Mouse (Mus musculus) midbrain, embryonic 16.5 days (tissue): ENCODE results near the gene D10Wsu102e. TPM values are rescaled to one million over a fixed set of nuclear protein-coding genes. Genes with fewer than 3 reads are reported as not detected.

Experiments used
- ATAC-seq: fragments of 200-750 bp; cut with Nextera tagmentation; 2 replicates; pipeline ENCODE4 v1.8.0; 2017; ENCODE audit warnings: moderate TSS enrichment
- H3K27ac ChIP-seq: fragments of 300-500 bp; sonication (generic); 2 replicates; pipeline ENCODE4 v1.5.1; 2014; ENCODE audit warnings: mild to moderate bottlenecking, low read length, mixed read lengths
- H3K27me3 ChIP-seq: fragments of 300-500 bp; sonication (generic); 2 replicates; pipeline ENCODE4 v1.6.1; 2014; ENCODE audit warnings: low read depth, low read length, mixed read lengths; ENCODE audit not compliant: control insufficient read depth, insufficient read depth
- H3K36me3 ChIP-seq: fragments of 300-500 bp; sonication (generic); 2 replicates; pipeline ENCODE4 v1.6.1; 2014; ENCODE audit warnings: mild to moderate bottlenecking, low read length, moderate library complexity, mixed read lengths; ENCODE audit not compliant: control insufficient read depth, insufficient read depth
- H3K4me1 ChIP-seq: fragments of 300-500 bp; sonication (generic); 2 replicates; pipeline ENCODE4 v1.6.1; 2014; ENCODE audit warnings: mild to moderate bottlenecking, low read length, mixed read lengths; ENCODE audit not compliant: control insufficient read depth, insufficient read depth
- H3K4me2 ChIP-seq: fragments of 300-500 bp; sonication (generic); 2 replicates; pipeline ENCODE4 v1.6.1; 2014; ENCODE audit warnings: mild to moderate bottlenecking, low read length, mixed read lengths
- H3K4me3 ChIP-seq: fragments of 300-500 bp; sonication (generic); 2 replicates; pipeline ENCODE4 v1.5.1; 2014; ENCODE audit warnings: low read depth, mild to moderate bottlenecking, low read length, moderate library complexity, mixed read lengths
- H3K9ac ChIP-seq: fragments of 300-500 bp; sonication (generic); 2 replicates; pipeline ENCODE4 v1.6.1; 2014; ENCODE audit warnings: low read depth, low read length, mixed read lengths
- H3K9me3 ChIP-seq: fragments of 300-500 bp; sonication (generic); replicated peaks from 2 replicates; pipeline ENCODE4 v1.6.1; 2014; ENCODE audit warnings: mild to moderate bottlenecking, low read length, mixed read lengths; ENCODE audit not compliant: control insufficient read depth, poor library complexity, severe bottlenecking
- WGBS: fragments of 180-500 bp; shearing (Covaris S2); extraction: QIAGEN DNeasy Blood & Tissue Kit; methylation state at CpG from one replicate; pipeline ENCODE4 v1.1.7; 2014; 5-methylcytosine and 5-hydroxymethylcytosine counted together
- polyA plus RNA-seq: library from polyadenylated mRNA; unstranded; fragments of >200 nt; fragmentation: Nextera tagmentation; extraction: Ambion mirVana; gene quantifications from 2 replicates; pipeline ENCODE4 v1.2.1, GENCODE M21; 2015

D10Wsu102e gene
- polyA plus RNA-seq, result 0.79 and 0.93 TPM in 2 replicates

DNA sequence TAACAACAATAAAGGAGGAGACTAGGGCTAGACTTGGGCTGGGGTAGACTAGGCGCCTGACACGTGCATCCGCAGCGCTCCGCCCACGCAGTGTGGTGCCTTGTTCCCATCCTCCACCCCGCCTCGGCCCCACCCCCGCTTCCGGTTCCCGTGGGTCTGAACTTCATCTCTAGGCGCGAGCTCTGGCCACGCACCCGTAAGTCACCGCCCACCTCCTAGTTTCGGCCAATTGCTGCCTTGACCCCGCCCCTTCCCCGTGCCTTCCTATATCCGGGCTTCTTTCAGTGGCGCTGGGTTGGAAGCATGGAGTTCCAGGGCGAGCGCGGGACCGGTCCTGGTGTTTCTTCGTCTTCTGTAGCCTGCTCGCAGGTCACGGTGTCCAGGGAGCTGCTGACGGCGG, at the start of gene D10Wsu102e:
Gene D10Wsu102e, plus strand, starts transcription at position 266 of the 400 bp plus-strand sequence.
- WGBS, result under 1% methylated on average over 30 of the region's 30 CpGs
- ATAC-seq, result peak; percentile 99
- Histone ChIP-seq H3K4me1 (peaks cover 12% of the 10 kb centered on the region), H3K36me3 (peaks cover 9% of the 10 kb centered on the region; the same call in 1 of the 2 replicates), H3K4me3 (peak within 1 kb of the TSS; percentile 94), H3K27me3 (no peaks in the 10 kb centered on the region), H3K9ac (peak within 1 kb of the TSS; percentile 86), H3K4me2 (peak within 1 kb of the TSS; percentile 86), H3K27ac (peak within 1 kb of the TSS; percentile 74), H3K9me3 (no peaks in the 10 kb centered on the region)

- ATAC-seq, result no peak
- Histone ChIP-seq H3K9me3 (no peaks in the 10 kb centered on the region), H3K4me2 (no peak overlapping the region), H3K4me1 (no peaks in the 10 kb centered on the region), H3K27me3 (no peaks in the 10 kb centered on the region), H3K36me3 (no peaks in the 10 kb centered on the region), H3K9ac (no peak overlapping the region), H3K27ac (no peak overlapping the region), H3K4me3 (no peak overlapping the region)
- 84% methylated on average over 7 of the region's 7 CpGs for WGBS
These were observed 49.7 kb upstream of the D10Wsu102e start for GRCm38 (mm10) chr10:83310356-83310755.

DNA sequence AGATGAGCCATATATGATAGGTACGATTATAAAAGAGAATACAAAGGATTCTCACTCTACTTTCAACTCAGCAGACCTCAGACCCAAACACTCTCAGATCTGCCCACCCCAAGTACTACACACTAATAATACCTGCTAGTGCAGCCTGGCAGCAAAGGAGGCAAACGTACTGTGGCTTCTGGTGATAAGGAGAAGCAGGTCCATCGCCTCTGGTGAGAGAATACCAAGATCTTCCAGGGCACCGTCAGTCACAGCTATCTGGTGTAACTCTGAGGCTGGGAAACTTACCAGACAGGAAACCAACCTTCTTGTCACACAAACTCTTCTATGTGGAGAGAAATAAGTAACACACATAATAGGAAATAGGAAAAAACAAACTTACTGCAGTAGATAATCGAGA, 47.0 kb upstream of the D10Wsu102e start:
- H3K27ac ChIP-seq, result no peak overlapping the region
- H3K27me3 ChIP-seq, result no peaks in the 10 kb centered on the region
- H3K4me1 ChIP-seq, result no peaks in the 10 kb centered on the region
- H3K9me3 ChIP-seq, result no peaks in the 10 kb centered on the region
- no peak overlapping the region for H3K4me2 ChIP-seq
- no peak overlapping the region for H3K4me3 ChIP-seq
- no peaks in the 10 kb centered on the region for H3K36me3 ChIP-seq
- ATAC-seq, result no peak
- 88% methylated on average over 5 of the region's 5 CpGs for WGBS
- H3K9ac ChIP-seq, result no peak overlapping the region

DNA sequence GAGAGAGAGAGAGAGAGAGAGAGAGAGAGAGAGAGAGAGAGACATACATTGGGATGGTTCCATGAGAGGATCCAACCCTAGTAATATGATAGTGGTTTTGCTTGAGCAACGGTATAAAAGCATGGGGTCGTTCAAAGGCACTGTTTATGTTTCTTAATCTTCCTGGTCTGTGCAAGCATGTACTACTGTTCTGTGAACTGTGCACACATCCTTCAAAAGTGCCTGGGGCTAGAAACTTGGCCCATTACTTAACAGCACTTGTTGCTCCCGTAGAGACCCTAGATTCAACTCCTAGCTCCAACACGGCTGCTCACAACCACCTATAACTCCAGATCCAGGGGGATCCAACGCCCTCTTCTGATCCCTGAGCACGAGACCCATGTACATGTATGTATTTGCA, 39.6 kb upstream of the D10Wsu102e start:
- H3K4me1 ChIP-seq, result peaks cover 9% of the 10 kb centered on the region
- no peak overlapping the region for H3K9ac ChIP-seq
- H3K4me2 ChIP-seq, result no peak overlapping the region
- no peak overlapping the region for H3K4me3 ChIP-seq
- H3K27me3 ChIP-seq, result no peaks in the 10 kb centered on the region
- no peaks in the 10 kb centered on the region for H3K9me3 ChIP-seq
- H3K27ac ChIP-seq, result no peak overlapping the region
- WGBS, result 90% methylated on average over 6 of the region's 6 CpGs
- no peaks in the 10 kb centered on the region for H3K36me3 ChIP-seq
- ATAC-seq, result no peak

- Histone ChIP-seq H3K27me3 (no peaks in the 10 kb centered on the region), H3K36me3 (no peaks in the 10 kb centered on the region), H3K9ac (no peak overlapping the region), H3K4me1 (peaks cover 9% of the 10 kb centered on the region), H3K4me3 (no peak overlapping the region), H3K4me2 (no peak overlapping the region), H3K27ac (no peak overlapping the region), H3K9me3 (no peaks in the 10 kb centered on the region)
- 91% methylated on average over 7 of the region's 7 CpGs for WGBS
- no peak for ATAC-seq
These were observed 39.2 kb upstream of the D10Wsu102e start for GRCm38 (mm10) chr10:83320870-83321269.

GRCm38 (mm10) chr10:83321528-83321927, 38.5 kb upstream of the D10Wsu102e start:
- Histone ChIP-seq H3K4me1 (peaks cover 9% of the 10 kb centered on the region), H3K9me3 (no peaks in the 10 kb centered on the region), H3K36me3 (no peaks in the 10 kb centered on the region), H3K4me3 (no peak overlapping the region), H3K27me3 (no peaks in the 10 kb centered on the region), H3K27ac (no peak overlapping the region), H3K4me2 (no peak overlapping the region), H3K9ac (no peak overlapping the region)
- WGBS, result 20% methylated on average over 6 of the region's 6 CpGs
- 0 out of 2 replicates have a peak, but pooled peaks have one; percentile 47 for ATAC-seq

GRCm38 (mm10) chr10:83322551-83323100, 37.4 kb upstream of the D10Wsu102e start:
- Histone ChIP-seq H3K9ac (no peak overlapping the region), H3K4me2 (no peak overlapping the region), H3K9me3 (no peaks in the 10 kb centered on the region), H3K27me3 (no peaks in the 10 kb centered on the region), H3K4me3 (no peak overlapping the region), H3K4me1 (peaks cover 9% of the 10 kb centered on the region), H3K27ac (no peak overlapping the region), H3K36me3 (no peaks in the 10 kb centered on the region)
- 46% methylated on average over 7 of the region's 7 CpGs for WGBS
- ATAC-seq, result no peak

- no peak for ATAC-seq
- Histone ChIP-seq H3K4me3 (no peak overlapping the region), H3K4me2 (no peak overlapping the region), H3K36me3 (no peaks in the 10 kb centered on the region), H3K9me3 (no peaks in the 10 kb centered on the region), H3K27me3 (no peaks in the 10 kb centered on the region), H3K9ac (no peak overlapping the region), H3K27ac (no peak overlapping the region), H3K4me1 (peaks cover 9% of the 10 kb centered on the region)
- WGBS, result 77% methylated on average over 3 of the region's 3 CpGs
These were observed 35.1 kb upstream of the D10Wsu102e start for GRCm38 (mm10) chr10:83324871-83325270.

GRCm38 (mm10) chr10:83325903-83326302, 34.1 kb upstream of the D10Wsu102e start:
- Histone ChIP-seq H3K9me3 (no peaks in the 10 kb centered on the region), H3K4me3 (no peak overlapping the region), H3K4me1 (peaks cover 9% of the 10 kb centered on the region), H3K9ac (no peak overlapping the region), H3K4me2 (no peak overlapping the region), H3K27ac (no peak overlapping the region), H3K27me3 (no peaks in the 10 kb centered on the region), H3K36me3 (no peaks in the 10 kb centered on the region)
- no peak for ATAC-seq
- 97% methylated on average over 1 of the region's 1 CpGs for WGBS
